Mouse (Mus musculus) erythroid progenitor cell, adult 5-6 weeks (primary cell): ENCODE data around the gene Abca9. TPM values are rescaled to one million over a fixed set of nuclear protein-coding genes. Genes with fewer than 3 reads are reported as not detected.

ENCODE experiments used
- ATAC-seq: replicated peaks from 2 replicates; pipeline ENCODE4 v1.8.0; 2016; ENCODE audit warnings: moderate number of reproducible peaks, mild to moderate bottlenecking, moderate TSS enrichment, inconsistent platforms; ENCODE audit not compliant: poor library complexity, low FRiP score, severe bottlenecking
- total RNA-seq, 2 experiments: library from RNA; stranded (forward) in 1 of 2; stranded (reverse) in 1 of 2; fragments of 150-400 nt in 1 of 2; fragments of 186-747, 209-891 nt in 1 of 2; gene quantifications; 2 replicates each; pipeline versions ENCODE4 v1.2.3 to v1.2.4; 2015 to 2017; ENCODE audit warnings: low replicate concordance in 2 of 2

Abca9 gene
- total RNA-seq (2015; ENCODE audit: low replicate concordance): 1.1 and 1.3 TPM in 2 replicates
- total RNA-seq (2017; ENCODE audit: low replicate concordance): 1.7 and 2.2 TPM in 2 replicates

DNA sequence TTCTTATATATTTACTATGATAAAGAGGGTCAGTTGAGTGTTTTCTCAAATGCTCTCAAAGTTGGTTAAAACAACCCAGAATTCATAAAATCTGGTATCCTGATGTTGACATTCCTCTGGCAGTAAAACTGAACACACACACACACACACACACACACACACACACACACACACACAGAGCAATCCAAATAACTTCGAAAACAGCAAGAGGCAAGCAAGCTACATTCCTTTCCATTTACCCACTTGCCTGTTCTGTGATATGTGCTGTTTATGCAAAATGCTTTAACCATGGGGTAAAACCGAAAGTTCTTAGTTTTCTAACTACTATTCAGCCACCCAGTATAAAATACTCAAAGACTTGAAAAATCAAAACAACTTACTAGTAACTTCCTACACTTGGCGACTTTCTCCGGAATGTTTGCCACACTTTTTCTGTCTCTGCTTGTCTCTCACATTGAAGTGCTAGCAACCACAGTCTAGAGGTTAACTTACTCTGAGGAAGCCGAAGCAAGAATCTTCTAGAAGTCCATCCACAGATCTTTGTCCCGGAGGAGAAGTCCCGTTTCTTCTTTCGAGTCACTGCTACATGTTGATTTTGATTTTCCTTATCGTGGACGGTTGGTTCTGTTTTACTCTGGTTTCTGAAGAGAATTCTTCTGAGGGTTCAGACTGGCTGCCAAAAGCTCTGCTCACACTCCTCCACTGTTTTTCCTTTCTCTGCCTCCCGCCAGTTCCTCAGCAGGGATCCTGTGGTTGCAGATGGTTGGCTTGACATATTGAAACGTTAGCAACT, at the start of gene Abca9:
TSS of gene Abca9 (minus strand) at position 738 of the 793 bp plus-strand sequence.
- ATAC-seq: no peak

DNA sequence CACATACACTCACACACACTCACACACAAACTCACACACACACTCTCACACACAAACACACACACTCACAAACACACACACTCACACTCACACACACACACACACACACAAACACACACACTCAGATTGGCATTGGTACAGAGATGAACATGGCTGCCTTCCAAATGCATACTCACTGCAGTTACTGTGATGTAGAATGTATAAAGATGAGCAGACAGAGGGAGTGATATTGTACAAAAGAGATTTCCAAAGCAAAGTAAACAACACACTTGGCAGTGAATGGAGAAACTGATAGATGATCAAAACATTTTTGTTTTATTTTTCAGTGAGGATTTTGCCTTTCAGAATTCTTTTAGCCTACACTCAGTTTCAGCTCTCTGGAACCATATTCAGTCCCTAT, 49.1 kb upstream of the Abca9 start:
- no peak for ATAC-seq

DNA sequence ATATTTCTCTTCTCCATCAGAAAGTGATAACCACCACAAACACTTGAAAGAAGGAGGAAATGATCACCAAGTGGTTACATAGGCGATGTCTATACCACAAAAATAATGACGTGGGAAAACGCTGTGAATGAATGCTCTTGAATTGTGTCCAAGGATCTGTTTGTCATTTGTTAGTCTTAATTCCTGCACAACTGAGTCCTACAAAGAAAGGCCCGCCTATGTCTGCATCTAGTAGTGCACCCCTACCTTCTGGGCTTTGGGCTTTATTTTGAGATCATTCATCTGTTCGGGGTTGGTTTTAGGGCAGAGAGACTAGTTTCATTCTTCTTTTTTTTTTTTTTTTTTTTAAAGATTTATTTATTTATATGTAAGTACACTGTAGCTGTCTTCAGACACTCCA, 35.9 kb upstream of the Abca9 start:
- ATAC-seq: no peak

DNA sequence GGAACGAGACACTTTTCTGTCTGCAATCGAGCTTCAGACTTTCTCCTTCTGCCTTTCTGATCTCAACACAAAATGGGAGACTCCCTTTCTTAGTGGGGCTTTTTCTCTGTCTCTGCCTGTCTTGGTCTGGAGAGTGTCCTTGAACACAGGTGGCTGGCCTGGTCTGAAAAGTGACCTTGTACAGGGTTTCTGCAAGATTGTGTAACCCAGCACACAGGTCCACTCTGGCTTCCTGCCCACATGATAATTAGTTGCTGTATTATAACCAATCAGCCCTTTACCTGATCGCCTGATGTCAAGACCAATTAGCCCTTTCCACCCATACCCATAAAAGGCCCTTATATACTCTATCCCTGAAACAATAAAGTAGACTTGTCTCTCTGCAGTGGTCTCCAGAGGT, 30.9 kb upstream of the Abca9 start:
- no peak for ATAC-seq

DNA sequence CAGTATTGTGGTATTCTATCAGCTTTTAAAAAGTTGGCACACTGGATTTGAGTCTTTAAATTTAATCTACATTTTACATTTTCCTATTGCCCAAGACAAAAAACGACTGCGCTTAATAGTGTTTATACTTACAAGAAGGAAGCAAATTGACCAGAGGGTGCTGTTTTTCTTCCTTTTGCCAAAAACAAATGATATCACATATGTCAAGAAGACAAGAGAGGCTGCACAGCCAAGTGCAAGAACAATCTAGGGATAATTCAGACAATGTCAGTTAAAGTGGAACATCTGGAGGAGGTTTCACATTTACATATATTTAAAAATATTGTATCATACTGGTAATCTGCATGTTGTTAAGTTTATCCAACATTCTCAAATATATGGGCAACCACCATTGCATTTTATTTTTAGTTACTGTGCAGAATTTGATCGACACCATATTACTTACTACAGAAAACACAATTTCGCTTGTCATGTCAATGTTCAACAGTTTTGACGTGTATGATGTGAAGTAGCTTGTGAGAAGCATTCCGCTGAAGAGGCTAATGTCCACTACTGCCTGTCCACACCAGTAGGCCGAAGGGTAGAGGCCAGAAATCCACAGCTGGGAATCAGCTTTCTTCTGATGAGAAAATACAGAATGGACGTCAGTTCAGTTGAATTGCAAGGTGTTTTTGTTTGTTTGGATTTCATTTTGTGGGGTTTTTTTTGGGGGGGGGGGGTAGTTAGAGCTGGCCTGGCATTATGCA, 28.7 kb upstream of the Abca9 start:
- no peak for ATAC-seq

DNA sequence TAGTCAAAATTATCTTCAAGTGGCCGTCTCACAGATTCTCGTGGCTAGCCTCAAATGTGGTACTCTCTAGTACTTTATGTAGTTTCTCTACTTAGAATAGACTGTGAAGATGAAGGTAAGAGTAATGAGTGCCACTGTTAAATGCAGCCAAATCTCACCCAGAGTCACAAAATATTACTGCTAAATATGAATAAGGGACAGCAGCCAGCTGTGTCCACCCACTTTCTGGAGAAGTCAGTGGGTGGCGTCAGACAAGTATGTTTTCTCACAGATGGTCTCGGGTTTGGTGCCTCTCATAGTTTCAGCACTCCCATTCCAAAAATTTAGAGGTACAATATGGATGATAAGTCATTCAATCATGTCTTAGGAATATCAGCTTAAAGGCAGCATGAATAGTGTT, 27.3 kb upstream of the Abca9 start:
- ATAC-seq: no peak

DNA sequence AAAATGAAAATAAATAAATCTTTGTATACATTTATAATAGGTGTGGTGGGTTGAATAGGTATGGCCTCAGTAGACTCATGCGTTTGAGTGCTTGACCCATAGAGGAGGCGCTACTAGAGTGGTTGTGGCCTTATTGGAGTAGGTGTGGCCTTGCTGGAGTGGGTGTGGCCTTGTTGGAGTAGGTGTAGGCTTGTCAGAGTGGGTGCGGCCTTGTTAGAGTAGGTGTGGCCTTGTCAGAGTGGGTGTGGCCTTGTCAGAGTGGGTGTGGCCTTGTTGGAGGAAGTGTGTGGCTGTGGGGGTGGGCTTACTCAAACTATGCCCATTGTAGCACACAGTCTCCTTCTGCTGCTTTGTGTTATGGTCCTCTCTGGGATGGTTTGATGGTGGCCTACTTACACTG, 3.2 kb upstream of the Abca9 start:
- ATAC-seq: no peak

DNA sequence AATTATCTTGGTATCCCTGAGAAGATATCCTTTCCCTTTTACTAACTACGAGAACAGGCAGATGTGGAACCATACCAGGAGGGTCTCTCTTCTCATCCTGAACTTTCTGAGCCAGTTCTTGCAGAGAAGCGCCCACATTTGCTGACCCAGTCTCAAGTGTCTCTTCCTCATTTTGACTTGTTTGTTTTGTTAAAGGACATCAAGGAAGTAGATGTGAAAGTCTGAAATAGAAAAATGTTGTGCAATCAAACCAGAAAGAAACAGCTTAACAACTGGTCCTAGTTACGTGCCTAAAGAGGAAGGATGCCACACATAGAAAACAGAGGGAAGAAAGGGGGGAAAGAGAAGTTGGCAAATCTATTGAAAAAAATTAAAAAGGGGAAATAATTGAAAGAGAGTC, 2.2 kb downstream of the Abca9 start:
- ATAC-seq: no peak

DNA sequence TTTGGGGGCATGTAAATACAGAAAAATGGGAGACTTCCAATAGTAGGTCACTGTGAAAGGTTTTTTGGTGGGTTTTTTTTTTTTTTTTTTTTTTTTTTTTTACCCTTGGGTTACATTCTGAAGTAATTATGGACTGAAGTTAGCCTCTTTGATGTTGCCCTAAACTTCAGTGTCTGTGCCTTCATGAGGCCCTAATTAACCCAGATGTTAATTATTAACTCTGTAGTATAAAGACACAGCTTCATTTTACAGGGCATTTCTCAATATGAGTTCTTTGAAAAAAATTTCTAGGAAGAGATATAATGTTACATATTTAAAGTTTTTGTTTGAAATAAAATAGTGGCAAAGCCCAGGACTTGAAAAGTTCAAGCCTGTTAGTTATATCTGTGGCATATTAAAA, 2.6 kb downstream of the Abca9 start:
- no peak for ATAC-seq

DNA sequence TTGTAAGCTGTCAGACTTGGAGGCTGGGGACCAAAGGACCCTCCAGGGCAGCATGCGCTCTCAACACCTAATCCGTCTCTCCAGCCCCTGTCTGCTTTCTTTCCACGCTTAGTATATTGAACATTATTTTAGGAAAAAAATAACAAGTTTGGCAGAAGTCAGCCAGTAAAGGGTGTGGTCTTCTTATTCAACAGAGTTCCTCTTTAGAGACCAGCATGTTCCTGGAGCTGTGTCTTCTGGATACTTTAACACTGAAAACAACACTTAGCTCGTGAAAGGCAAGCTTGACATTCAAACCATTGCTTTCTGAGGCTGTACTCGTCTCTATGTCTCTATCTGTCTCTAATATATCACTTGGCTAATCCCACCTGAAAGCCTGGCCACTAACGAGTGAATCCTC, 10.9 kb downstream of the Abca9 start:
- ATAC-seq: no peak

DNA sequence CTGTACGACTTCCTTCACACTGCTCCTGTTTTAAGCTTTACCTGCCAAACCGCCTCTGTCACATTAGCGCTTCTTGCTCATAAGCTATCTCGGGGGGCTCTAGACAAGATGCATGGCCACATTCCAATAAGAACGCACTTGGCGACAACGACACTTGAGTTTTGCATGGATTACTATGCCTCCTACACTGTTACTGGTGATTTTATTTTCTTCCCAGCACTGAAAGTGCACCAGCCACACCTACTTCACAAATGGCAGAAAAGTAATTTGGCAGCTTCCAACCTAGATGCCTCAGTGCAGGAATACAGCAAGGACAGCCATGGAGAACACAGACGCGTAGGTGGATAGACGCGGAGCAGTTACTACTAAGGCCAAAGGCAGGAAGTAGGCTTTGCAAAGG, 12.0 kb downstream of the Abca9 start:
- no peak for ATAC-seq

DNA sequence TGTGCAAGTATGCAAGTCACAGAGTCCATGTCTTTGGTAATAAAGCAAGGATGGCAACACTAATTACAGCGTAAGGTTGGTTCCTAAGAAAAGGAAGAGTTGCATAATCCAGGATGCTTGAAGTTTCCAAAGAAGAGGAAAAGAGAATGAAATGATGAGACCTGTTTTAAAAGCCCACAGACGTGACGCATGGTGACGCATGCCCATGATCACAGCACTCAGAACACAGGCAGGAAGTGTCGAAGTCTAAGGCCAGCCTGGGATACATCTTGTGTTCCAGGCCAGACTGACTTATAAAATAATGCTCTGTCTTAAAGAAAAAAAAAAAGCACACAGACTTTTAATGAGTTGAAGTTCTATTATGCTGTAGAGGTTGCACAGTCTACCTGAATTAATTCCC, 20.4 kb downstream of the Abca9 start:
- ATAC-seq: no peak

DNA sequence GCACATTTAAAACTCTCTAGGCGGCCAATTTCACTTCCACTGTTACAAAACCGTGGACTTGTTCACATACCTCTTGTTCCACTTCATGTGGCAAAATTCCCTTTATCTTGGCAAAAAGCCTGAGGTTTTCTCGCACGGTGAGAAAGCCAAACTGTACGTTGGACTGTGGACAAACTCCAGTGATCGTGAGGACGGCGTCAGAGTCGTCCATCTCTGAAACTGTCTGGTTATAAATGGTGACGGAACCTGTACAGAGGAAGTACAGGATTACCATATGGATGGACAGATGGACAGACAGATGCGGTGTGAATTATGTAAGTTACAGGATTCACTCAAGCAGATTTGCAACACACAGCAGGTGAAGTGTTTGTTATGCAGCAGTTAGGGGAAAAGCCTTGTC, 22.6 kb downstream of the Abca9 start:
- ATAC-seq: no peak

DNA sequence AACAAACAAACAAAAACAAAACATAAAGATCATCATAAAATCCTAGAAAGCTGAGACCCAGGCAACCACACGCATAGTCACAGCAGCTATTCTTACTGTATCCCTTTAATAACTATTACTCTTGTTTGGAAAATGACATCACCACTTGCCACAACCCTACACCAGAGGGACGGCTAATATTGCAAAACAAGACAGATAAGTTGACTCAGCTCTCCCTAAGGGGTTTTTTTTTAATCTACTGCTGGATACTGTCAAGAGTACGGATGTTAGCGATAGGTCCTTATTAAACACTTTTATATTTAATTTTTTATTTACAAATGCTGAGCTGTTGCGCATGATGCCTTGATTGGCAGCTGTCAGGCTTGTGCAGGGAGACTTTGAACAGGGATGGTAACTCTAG, 37.2 kb downstream of the Abca9 start:
- no peak for ATAC-seq

DNA sequence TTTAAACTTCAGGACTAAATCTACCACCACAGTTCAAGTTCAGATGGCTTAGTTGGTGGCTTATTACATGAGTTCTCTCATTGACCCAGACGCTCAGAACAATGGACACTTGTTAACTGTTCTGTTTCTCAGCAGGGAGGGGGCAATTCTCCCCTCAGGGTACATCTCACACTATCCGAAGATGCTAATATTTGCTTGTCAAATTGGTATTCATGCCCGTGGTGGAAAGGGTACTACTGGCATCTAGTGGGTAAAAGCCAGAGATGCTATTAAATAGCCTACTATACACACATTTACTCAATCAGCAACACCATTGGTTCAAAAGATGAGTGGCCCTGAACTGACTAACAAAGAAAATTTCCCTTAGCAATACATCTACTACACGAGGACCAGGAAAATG, 56.9 kb downstream of the Abca9 start:
- no peak for ATAC-seq

DNA sequence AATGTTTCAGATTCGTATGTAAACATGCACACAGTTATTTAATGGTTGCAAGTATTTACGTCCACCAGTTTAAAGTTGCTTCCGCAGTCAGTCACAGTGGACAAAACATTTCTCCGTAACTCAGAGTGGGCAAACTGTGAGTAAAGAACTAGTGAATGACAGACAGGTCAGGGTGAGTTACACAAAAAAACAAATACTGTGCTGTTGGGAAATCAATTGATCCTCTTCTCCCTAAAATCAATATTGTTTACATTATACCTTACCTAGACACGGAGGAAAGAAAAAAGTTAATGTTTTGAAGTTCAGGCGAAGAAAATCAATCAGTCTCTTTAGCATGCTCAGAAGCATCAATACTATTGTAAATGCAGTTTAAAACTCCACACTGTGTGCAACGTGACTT, 66.6 kb downstream of the Abca9 start:
- no peak for ATAC-seq

DNA sequence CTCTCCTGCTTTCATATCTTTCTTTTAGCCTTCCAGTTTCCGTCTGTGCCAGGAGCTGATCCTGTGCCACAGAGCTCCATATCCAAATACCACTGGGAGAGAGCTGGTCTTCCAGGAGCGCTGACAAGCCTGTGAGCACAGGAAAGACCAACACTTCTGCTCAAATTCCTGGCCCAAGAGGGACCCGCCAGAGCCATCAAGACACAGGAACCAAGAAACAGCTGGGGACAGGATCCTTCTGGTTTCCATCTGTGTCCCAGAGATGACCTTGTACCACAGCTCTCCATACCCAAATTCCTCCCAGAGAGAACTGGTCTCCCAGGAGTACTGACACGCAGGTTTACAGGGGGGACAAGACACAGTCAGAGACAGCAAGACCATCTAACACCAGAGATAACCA, 69.1 kb downstream of the Abca9 start:
- ATAC-seq: no peak

DNA sequence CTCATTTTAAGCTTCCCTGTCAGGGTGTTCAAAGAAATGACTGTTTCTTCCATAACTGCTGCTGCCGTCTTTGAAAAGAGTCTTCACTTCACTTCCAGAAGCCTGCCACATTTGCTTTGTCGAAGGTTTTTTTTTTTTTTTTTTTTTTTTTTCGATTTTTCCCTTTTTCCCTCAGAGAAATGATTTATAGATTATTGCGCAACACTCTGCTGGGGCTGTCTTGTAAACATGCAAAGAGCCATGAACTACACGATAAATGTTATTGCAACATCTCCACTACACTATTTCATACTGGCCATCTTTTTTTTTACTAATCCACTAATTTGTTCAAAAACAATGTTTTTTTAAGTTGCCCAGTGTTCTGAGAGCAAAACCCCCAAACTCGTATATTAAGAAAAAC, 70.5 kb downstream of the Abca9 start:
- no peak for ATAC-seq

DNA sequence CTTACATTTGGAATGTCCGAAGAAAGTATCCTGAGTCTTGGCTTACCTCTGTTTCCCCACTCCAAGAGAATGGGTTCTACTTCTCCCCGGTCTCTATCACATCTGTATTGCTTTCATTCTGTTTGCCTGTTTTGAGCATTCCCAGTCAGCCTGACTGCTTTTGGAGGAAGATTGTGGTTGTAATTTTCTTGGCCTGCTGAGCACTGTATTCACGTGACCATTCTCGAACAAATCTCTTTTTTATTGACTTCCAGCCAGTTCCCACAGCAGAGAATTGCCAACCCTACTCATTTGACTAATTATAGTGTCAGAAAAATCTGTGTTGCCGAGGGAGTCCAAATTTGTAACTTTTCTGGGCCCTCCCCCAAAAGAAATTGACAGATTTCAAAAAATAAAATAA, 72.1 kb downstream of the Abca9 start, which contains the start of gene Abca8a:
TSS of gene Abca8a (minus strand) at position 121 of the 400 bp plus-strand sequence.
- no peak for ATAC-seq

DNA sequence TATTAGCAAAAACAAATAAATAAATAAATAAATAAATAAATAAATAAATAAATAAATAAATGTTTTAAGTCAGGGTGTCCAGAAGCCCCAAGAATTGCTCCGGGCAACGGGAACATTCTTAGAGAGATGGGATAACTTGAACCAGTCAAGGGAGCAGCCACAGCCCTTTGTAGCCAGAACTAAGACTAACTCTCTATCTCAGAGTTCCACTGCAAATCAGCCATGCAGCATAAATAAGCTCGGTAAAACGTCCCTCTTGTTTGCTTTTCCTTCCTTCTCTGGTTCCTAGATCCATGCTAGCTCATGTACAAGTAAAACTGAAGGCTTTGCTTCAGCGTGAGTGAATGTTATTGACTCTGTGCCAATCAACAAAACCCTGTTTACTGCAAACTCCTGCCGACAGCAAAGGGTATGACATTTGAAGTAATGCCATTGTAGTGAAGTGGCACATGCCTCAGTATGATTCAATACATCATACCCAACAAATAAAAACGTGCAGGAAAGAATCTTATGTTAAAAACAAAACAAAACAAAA, 73.1 kb downstream of the Abca9 start:
- no peak for ATAC-seq

DNA sequence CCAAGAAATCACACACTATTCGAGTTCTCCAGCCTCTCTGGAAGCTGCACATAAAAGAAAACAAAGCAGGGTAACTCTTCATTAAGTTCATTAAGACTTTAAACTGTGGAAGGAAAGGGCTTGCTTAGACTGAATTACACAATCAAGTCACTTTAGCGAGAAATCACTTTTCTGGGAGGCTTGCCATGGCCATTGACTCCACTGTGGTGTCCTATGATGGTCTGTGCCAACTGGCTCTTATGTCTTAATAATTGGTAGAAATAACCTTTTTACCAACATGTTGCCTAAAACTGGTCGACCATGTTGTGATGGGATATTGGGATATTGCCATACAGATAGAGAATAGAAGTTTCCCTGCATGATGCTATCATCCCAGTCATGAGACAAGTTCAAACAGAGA, 73.8 kb downstream of the Abca9 start:
- no peak for ATAC-seq
